Mouse (Mus musculus): ENCODE results near the gene Spata31d1b. TPM values are rescaled to one million over a fixed set of nuclear protein-coding genes. Genes with fewer than 3 reads are reported as not detected.
A peak's percentile ranks its signal among the peaks of the same experiment; 100 is the strongest.
"Not testable (repeated sequence)": the region's sequence is repeated elsewhere in the genome, so short reads cannot be mapped to it uniquely, and the experiment has no call there.

Gene Spata31d1b
- not detected in 2 replicates for total RNA-seq (2015; ENCODE audit: low replicate concordance)
- total RNA-seq (2017; ENCODE audit: low replicate concordance): not detected in 2 replicates

DNA sequence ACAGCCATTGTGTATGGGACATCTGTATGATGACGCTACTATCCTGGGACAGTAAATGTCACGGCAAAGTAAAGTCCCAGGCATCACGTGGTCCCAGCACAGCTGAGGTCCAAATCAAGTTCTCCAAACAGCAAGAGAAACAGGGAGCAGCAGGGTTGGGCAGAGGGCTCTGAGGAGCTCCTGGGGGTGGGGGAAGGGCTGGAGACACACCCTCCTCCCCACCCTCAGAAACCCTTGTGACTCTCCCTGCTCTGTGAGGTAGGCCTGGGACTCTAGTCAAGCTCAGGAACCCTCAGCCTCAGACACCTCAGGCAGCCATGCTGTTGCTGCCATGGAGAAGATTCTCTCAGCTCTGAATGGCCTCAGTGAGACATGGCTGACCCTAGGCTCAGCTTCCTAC is at the start of gene Spata31d1b:
Spata31d1b (plus strand) TSS at position 301 of the 400 bp plus-strand sequence.
- ATAC-seq (replicated peaks; ENCODE audit: low FRiP score, poor library complexity, severe bottlenecking): not testable (repeated sequence)

DNA sequence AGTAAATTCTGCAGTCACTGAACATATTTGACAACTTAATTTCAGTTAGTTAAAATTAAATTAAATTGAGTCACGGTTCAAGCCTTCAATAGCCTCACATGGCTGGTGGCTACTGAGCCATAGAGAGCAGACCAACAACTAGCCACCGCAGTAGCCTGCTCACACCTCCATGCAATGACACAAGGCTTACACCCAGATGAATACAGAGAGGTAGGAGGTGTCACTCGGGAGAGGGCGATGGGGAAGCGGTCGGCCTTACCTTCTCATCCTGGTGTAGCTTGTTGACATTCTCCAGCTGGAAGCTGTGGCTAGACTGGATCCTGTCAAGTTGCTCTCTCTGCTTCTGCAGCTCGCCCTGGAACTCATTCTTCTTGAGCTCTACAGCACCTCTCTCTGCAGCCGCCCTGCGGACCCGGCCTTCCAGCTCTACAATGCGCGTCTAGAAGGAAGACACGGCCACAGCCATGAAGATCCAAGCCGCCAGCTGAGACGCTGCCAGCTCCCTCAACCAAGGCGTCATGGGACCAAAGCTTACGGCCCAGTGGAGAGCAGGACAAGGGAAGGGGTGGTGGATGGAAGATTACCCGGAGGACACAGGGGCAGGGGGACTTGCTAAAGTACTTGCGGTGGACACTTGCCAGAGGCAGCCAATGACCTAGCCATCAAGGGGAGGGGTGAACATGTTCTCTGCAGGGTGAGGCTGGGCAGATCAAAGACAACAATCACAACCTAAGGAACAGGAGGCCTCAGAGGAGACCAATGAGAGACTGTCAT is 48.0 kb upstream of the Spata31d1b start:
- ATAC-seq (replicated peaks; ENCODE audit: low FRiP score, poor library complexity, severe bottlenecking): no peak

DNA sequence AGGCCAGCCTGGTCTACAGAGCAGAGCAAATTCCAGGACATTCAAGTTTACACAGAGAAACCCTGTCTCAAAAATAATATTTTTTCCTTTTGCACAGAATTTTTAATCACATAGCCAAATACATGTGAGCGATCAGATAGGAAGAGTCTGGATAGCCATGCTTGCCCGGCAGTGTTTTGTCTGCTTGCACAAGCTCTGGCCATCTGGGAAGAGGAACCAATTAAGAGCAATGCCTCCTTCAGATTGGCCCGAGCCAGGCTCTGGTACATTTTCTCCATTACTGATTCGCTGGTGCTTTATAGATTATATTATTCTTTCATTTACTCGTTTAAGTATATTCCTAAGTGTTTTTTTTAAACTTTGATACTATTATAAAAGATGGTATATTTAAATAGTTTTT is 44.3 kb upstream of the Spata31d1b start:
- no peak for ATAC-seq (replicated peaks; ENCODE audit: low FRiP score, poor library complexity, severe bottlenecking)

DNA sequence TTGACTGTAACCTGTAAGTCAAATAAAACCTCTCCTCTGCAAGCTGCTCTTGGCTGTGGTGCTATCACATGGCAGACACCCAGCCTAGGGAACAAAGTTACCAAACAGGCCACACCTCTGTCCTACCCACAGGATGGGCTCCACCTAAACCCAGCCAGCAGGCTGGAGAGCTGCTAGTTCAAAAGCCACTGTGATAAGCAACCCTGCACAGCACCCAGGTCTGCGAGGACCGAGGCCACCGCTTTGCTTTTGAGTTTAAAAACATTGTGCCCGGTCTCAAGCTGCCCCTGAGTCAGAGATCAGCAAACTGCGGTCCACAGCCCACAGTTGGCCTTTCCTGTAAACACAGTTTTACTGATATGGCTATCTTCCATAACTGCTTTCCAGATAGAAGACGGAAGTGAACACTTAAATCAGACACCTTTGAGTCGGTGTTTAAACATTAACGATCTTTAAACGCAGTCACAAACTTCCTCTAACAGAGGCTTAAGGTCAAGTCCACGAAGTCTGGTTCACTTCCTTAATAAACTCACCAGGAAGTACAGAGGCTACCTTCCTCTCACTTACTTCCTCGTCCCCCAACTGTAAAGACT is 43.5 kb upstream of the Spata31d1b start:
- peak; percentile 99 for ATAC-seq (replicated peaks; ENCODE audit: low FRiP score, poor library complexity, severe bottlenecking)

DNA sequence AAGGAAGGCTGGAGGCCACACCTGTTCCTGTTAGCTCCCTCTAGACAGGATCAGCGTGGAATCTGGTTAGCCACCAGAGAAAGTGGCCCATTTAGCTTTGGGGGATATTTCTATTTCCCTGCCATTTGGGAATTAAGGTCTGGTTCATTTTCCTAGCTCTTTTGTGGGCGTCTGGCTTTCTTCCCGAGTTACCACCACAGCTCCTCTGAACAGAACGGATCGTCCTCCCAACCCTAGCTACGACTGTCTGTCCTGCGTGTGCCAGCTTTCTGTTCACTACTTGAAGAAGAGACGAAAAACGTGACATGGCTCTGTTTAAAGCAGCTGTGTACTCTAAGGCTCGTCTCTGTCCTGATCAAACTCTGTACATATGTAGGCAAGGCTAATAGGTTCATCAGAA is 42.1 kb upstream of the Spata31d1b start:
- no peak for ATAC-seq (replicated peaks; ENCODE audit: low FRiP score, poor library complexity, severe bottlenecking)

DNA sequence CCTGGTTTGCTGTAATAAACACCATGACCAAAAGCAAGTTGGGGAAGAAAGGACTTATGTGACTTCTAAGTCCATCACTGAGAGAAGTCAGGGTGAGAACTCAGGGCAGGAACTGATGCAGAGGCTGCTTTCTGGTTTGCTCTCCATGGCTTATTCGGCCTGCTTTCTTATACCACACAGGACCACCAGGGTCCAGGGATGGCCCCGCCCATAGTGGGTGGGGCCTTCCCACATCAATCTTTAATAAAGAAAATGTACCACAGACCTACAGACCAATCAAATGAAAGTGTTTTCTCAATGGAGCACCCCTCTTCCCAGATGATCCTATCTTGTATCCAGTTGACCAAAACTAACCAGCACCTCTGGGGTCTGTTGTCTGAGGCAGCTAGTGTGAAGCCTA is 40.6 kb upstream of the Spata31d1b start:
- no peak for ATAC-seq (replicated peaks; ENCODE audit: low FRiP score, poor library complexity, severe bottlenecking)

DNA sequence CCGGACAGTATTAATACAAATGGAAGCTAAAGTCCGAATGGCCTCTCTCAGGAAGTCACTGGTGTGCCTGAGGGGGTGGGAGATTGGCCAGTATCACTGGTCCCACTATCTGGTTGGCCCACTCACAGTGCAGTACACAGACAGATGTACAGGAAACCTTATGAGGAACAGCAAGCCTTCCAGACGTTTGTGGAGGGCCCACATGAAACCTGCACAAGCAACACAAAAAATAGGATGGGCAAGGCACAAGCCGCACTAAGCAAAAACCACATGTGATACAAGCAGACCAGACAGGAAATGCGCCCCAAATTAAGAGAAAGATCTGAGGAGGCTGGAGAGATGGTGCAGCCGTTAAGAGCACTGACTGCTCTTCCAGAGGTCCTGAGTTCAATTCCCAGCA is 39.8 kb upstream of the Spata31d1b start:
- ATAC-seq (replicated peaks; ENCODE audit: low FRiP score, poor library complexity, severe bottlenecking): no peak

DNA sequence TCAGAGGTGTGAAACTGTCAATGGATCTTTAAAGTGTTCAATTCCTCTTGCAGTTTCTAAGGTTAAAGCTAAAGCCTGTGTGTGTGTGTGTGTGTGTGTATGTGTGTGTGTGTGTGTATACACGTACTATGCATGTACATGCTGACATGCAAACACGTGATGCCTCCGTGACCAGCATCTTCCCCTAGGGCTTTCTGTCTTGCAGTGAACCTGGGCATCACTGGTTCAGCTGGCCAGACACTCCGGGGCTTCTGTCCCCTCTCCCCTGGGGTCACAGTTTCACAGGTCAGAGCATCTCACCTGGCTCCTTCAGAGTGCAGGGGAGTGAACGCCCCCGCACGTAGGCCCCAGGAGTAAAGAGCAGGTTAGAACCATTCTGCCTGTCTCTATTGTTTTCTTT is 38.5 kb upstream of the Spata31d1b start:
- no peak for ATAC-seq (replicated peaks; ENCODE audit: low FRiP score, poor library complexity, severe bottlenecking)

DNA sequence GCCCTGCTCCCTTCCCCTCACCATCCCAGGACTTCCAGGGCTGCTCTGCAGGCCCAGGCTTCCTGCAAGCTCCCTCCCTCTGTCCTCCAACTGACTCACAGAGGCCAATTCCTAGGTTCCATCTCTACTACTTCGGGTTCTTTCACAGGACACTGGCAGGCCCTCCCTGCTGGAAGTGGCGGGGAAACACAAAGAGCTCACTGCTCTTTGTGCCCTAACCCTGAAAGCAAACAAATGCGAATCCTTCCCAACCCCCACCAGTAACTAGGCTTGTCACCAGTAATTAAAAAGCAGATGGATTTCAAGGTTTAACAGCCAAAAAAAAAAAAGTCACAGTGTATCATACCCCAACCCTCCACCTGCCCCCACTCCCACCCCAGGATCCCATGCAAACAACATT is 37.9 kb upstream of the Spata31d1b start:
- ATAC-seq (replicated peaks; ENCODE audit: low FRiP score, poor library complexity, severe bottlenecking): no peak

DNA sequence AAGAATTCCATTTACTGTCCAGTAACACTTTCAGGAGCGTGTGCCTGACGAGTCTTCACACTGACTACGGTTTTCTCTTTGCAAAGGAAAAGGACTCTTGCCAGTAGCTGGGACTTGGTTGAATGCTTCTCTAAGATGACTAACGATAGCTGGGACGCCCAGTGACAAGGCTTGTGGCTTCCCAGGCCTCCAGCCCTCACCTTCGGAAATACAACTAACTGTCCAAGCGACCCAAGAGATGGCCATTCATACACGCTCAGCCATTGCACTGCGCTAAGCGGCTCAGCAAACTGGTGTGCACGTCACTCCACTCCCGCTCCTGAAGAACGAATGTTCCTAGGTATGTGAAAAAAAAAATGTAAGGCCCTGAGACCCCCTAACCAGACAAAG is 37.3 kb upstream of the Spata31d1b start:
- peak; percentile 69 for ATAC-seq (replicated peaks; ENCODE audit: low FRiP score, poor library complexity, severe bottlenecking)

DNA sequence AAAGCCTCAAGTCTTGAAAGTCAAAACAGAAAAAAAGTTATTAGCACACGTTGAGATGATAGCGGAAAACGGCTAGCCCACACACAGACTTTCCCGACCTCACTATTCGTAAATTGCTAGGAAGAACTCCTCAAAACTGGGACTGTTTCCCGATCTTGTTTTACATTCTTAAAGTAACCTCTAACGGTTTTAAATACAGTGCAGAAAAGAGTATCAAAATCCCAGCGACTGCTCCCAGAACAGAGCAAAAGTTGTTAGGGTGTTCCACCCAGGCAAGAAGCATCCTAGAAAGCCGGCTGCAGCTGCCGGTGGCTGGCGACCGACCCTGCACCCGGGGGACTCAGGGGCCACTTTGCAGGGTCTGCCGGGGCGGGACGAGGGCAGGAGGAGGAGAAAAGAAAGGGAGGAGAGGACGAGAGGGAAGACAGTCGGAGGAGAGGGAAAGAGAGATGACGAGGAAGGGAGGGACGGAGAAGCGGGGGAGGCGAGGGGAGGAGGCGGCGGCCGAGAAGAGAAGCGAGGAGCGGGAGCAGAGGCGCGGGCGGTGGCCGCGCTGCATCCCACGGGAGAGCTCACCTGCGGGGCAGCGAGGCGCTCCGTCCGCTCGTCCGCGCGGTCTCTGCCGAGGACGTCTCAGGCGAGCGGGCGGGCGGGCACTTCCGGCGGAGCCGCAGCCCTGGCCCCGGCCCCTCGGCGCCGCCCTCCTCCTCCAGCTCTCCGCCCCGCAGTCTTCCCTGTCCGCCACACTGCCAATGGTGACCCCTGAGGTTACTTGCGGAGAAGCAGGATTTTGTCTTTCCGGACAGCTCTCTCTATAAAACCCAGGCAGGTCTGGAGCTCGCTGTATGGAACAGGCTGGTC is 36.7 kb upstream of the Spata31d1b start, which contains the start of gene Golm1:
Golm1 (minus strand) TSS at position 661 of the 861 bp plus-strand sequence.
- peak; percentile 85 for ATAC-seq (replicated peaks; ENCODE audit: low FRiP score, poor library complexity, severe bottlenecking)

DNA sequence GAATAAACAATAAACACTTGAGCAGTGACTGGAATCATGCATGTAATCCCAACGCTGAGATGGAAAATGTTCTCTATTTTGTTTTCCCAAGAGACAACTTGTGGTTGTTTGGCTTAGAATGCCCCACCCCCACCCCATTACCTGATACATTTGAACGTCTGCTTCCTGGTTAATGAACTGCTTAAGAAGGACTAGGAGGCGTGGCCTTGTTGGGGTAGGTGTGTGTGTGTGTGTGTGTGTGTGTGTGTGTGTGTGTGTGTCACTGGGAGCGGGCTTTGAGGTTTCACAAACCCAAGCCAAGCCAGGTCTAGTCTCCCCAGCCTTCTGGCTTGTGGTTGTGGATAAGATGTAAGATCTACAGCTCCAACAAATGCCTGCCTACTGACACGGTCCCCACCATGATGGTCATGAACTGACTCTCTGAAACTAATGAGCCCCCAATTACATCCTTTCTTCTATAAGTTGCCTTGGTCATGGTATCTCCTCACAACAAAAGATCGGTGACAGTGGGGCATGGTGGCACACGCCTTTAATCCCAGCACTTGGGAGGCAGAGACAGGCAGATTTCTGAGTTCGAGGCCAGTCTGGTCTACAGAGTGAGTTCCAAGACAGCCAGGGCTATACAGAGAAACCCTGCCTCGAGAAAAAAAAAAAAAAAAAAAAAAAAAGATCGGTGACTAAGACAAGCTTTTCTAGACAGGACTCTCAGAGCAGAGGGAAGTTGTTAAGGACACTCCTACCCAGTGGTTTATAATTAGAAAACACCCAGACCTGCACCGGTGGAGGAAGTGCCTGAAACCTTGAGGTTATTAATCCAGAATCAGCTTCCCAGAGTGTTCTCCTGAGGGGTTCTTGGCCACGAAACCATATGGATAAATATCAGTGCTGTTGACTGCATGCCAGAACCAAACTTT is 35.5 kb upstream of the Spata31d1b start:
- no peak for ATAC-seq (replicated peaks; ENCODE audit: low FRiP score, poor library complexity, severe bottlenecking)

DNA sequence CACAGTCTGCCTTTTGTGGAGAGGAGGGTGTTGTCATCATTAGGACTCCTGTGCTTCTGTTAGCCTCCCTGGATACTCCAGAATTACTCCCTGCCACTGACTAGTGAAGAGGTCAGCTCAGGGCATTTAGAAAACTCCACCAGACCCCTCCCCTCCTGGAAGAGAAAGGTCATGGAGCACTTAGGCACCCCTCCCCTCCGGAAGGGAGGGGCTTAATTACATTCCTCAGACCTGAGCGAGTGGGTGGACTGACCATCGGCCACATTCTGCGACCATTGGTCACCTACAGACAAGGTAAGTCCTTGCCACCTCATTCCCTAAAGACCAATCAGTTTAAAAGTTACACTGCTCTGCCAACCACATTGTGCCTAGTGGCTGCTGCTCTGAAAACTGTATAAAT is 32.8 kb upstream of the Spata31d1b start:
- no peak for ATAC-seq (replicated peaks; ENCODE audit: low FRiP score, poor library complexity, severe bottlenecking)

DNA sequence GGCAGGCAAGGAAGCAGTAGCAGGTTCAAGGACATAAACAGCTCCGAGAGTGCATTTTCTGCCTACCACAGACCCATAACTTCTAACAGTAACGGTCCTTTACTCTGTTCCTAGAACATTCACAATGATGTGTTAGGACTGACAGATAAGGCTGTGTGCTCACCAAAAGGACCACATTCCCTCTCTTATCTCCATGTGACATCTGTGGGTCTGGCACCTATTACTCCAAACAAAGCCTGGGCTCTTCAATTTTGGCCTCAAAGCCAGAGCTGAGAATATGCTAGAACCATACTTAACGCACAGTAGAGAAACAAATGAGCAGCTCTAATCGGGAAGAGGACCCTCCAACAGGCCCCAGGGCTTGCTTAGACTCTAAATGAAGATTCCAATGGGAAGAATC is 32.2 kb upstream of the Spata31d1b start:
- ATAC-seq (replicated peaks; ENCODE audit: low FRiP score, poor library complexity, severe bottlenecking): no peak

DNA sequence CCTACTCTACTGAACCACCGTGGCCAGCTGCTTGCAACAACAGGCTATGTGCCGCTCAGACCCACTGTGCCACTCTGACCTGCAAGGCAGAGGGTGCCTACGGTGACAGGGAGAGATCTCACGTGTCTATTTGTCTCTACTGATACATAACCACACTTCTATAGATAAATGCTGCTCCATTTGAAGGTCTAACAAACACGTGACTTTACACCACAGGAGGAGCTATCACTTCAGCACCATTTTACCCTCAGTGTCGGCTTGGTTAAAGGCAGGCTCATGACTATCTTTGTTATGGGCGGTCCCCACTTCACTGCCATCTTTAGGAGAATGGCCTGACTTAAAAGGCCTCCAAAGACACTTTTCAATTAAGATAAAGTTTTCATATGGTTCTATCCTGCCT is 29.5 kb upstream of the Spata31d1b start:
- ATAC-seq (replicated peaks; ENCODE audit: low FRiP score, poor library complexity, severe bottlenecking): peak; percentile 70; the same call in 1 of the 2 replicates

DNA sequence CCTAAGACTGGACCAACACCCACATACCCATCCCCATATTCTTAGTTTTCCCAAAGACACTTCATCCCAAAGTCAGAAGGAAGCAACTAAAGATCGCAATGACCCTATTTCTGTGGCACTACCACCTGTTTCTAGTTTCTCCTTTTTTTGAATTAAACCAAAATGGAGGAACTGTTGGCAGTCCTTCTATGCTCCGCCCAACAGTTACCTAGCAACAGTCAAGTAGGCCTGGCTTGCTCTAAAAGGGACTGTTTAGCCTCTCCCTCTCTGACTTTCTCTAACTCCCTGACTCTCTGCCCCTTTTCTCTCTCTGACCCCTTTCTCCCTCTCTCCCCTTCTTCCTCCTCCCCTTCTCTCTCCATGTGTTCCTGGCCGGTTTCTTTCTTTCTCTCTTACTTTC is 26.8 kb upstream of the Spata31d1b start:
- ATAC-seq (replicated peaks; ENCODE audit: low FRiP score, poor library complexity, severe bottlenecking): no peak

DNA sequence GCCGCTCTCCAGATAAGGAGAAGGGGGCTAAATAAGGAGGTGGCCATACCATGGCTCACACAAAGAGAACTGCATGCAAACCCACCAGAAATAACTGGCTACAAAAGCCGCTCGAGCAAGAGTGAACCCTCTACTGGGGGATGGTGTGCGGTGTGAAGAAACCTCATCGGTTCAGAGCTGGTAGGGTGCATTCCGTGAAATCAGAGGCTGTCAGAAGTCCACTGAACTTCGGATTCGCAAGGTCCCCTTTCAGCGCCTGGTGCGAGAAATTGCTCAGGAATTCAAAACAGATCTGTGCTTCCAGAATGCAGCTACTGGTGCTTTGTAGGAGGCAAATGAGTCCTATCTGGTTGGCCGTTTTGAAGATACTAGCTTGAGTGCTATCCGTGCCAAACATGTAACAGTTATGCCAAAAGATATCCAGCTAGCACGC is 23.7 kb upstream of the Spata31d1b start:
- ATAC-seq (replicated peaks; ENCODE audit: low FRiP score, poor library complexity, severe bottlenecking): no peak

DNA sequence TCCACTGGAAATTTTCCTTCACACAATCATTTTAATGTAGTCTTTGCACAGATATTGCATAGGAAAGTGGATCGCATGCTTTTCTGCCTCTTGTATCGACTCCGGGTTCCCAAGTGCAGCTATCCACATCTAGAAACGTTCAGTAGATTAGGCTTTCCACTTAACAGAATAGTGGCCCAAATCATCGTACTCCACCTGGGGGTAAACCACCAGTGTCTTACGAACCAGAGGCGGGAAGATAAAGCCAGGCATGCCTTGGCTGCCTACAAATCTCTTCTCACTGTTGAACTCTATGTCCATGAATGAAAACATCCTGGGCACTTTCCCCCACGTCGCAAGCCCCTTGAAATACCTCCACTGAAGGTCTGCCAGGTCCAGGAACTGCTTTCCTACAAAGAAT is 22.8 kb upstream of the Spata31d1b start:
- ATAC-seq (replicated peaks; ENCODE audit: low FRiP score, poor library complexity, severe bottlenecking): no peak

DNA sequence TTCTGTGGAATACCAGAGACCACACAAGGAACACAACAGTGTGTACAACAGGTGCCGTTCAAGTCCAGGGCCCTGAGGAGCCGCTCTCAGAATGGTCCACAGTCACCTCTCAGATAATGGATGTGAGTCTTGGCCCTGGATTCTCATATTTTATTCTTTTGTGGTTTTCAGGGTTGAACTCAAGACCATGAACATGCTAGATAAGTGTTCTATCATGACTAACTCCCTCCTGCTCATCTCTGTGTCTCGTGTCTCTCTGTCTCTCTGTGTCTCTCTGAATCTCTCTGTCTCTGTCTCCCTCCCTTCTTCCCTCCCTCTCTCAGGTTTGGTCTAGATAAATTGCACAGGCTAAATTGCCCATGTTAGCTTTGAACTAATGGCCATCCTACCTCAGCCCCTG is 22.2 kb upstream of the Spata31d1b start:
- ATAC-seq (replicated peaks; ENCODE audit: low FRiP score, poor library complexity, severe bottlenecking): no peak

Data from erythroid progenitor cell, adult 5-6 weeks (primary cell).